In genomic region chr6:108456231-108457062, GRCm38 (mm10) we compare ENCODE assay signal across 8 mouse cellular contexts.
DNase-seq lines count a peak whose midpoint lies in the region; ATAC-seq and TF ChIP-seq lines count a peak whose summit lies in the region.

No protein-coding gene starts in this region.

- H3K4me2 ChIP-seq in embryonic facial prominence, embryonic 12.5 days (replicated peaks) = peak overlapping the region; percentile 46
- peak overlapping the region; percentile 61 for H3K4me2 ChIP-seq in heart, embryonic 13.5 days
- peak overlapping the region; percentile 45 for H3K4me2 ChIP-seq in kidney, embryonic 16.5 days (replicated peaks; ENCODE audit: low read depth, low read length)
- H3K4me2 ChIP-seq in liver, embryonic 12.5 days = peak overlapping the region; percentile 18; the same call in 1 of the 2 replicates

- 12% methylated on average over 18 of the region's 18 CpGs for WGBS in embryonic facial prominence, embryonic 12.5 days
- 19% methylated on average over 18 of the region's 18 CpGs for WGBS in heart, embryonic 13.5 days
- 11% methylated on average over 18 of the region's 18 CpGs for WGBS in kidney, embryonic 16.5 days
- WGBS in liver, embryonic 12.5 days (ENCODE audit: insufficient replicate concordance) = 52% methylated on average over 18 of the region's 18 CpGs
- 10% methylated on average over 18 of the region's 18 CpGs for WGBS in olfactory bulb, adult 2 months

- no peaks in the 10 kb centered on the region for H3K27me3 ChIP-seq in embryonic facial prominence, embryonic 12.5 days
- H3K27me3 ChIP-seq in heart, embryonic 13.5 days (replicated peaks) = no peaks in the 10 kb centered on the region
- no peaks in the 10 kb centered on the region for H3K27me3 ChIP-seq in kidney, embryonic 16.5 days (ENCODE audit: insufficient read depth, low read length)
- H3K27me3 ChIP-seq in liver, embryonic 12.5 days (replicated peaks) = no peaks in the 10 kb centered on the region

- no peaks in the 10 kb centered on the region for H3K9me3 ChIP-seq in embryonic facial prominence, embryonic 12.5 days
- no peaks in the 10 kb centered on the region for H3K9me3 ChIP-seq in heart, embryonic 13.5 days
- no peaks in the 10 kb centered on the region for H3K9me3 ChIP-seq in kidney, embryonic 16.5 days (ENCODE audit: low read length)
- no peaks in the 10 kb centered on the region for H3K9me3 ChIP-seq in liver, embryonic 12.5 days (replicated peaks)

- H3K36me3 ChIP-seq in embryonic facial prominence, embryonic 12.5 days = no peaks in the 10 kb centered on the region
- no peaks in the 10 kb centered on the region for H3K36me3 ChIP-seq in heart, embryonic 13.5 days
- no peaks in the 10 kb centered on the region for H3K36me3 ChIP-seq in kidney, embryonic 16.5 days (ENCODE audit: insufficient read depth, low read length)
- no peaks in the 10 kb centered on the region for H3K36me3 ChIP-seq in liver, embryonic 12.5 days

- peak; percentile 30 for DNase-seq in adrenal gland, postnatal 10 days
- no peak for DNase-seq in adrenal gland, postnatal 4 days (ENCODE audit: low spot score in 2 of 2)
- DNase-seq in T-cell, adult 2 months (ENCODE audit: low spot score) = no peak

- no peak for TF ChIP-seq POLR2A in olfactory bulb, adult 2 months (IDR thresholded peaks at IDR 0.05; ENCODE audit: insufficient read depth, low read depth, low read length)

- ATAC-seq in embryonic facial prominence, embryonic 12.5 days (ENCODE audit: insufficient number of reproducible peaks, insufficient read depth, low FRiP score, low TSS enrichment) = peak; percentile 29; the same call in 1 of the 2 replicates
- ATAC-seq in heart, embryonic 13.5 days (ENCODE audit: extremely low read depth, insufficient number of reproducible peaks, low FRiP score, low TSS enrichment) = 0 out of 2 replicates have a peak, but pooled peaks have one; percentile 22
- ATAC-seq in kidney, embryonic 16.5 days (ENCODE audit: low FRiP score, low TSS enrichment) = peak; percentile 28
- ATAC-seq in liver, embryonic 12.5 days = no peak

- peak overlapping the region; percentile 77 for H3K27ac ChIP-seq in embryonic facial prominence, embryonic 12.5 days
- peak overlapping the region; percentile 75 for H3K27ac ChIP-seq in heart, embryonic 13.5 days (replicated peaks)
- H3K27ac ChIP-seq in kidney, embryonic 16.5 days (ENCODE audit: low read length) = peak overlapping the region; percentile 97
- peak overlapping the region; percentile 16; the same call in 1 of the 2 replicates for H3K27ac ChIP-seq in liver, embryonic 12.5 days
- peak overlapping the region; percentile 97 for H3K27ac ChIP-seq in olfactory bulb, adult 2 months (ENCODE audit: insufficient read depth, low read depth, low read length)

- peak overlapping the region; percentile 12; the same call in 1 of the 2 replicates for H3K9ac ChIP-seq in embryonic facial prominence, embryonic 12.5 days
- H3K9ac ChIP-seq in heart, embryonic 13.5 days = peak overlapping the region; percentile 71
- H3K9ac ChIP-seq in kidney, embryonic 16.5 days (replicated peaks; ENCODE audit: low read length) = peak overlapping the region; percentile 60
- H3K9ac ChIP-seq in liver, embryonic 12.5 days = no peak overlapping the region

- peaks cover 24% of the 10 kb centered on the region for H3K4me1 ChIP-seq in embryonic facial prominence, embryonic 12.5 days
- H3K4me1 ChIP-seq in heart, embryonic 13.5 days = peaks cover 48% of the 10 kb centered on the region
- H3K4me1 ChIP-seq in kidney, embryonic 16.5 days (ENCODE audit: insufficient read depth, low read length) = peaks cover 47% of the 10 kb centered on the region
- peaks cover 17% of the 10 kb centered on the region for H3K4me1 ChIP-seq in liver, embryonic 12.5 days
- peaks cover 44% of the 10 kb centered on the region for H3K4me1 ChIP-seq in olfactory bulb, adult 2 months (ENCODE audit: control insufficient read depth, insufficient read depth, low read length)

- H3K4me3 ChIP-seq in embryonic facial prominence, embryonic 12.5 days = 0 out of 2 replicates have a peak overlapping the region, but pooled peaks have one; percentile 10
- H3K4me3 ChIP-seq in heart, embryonic 13.5 days = peak overlapping the region; percentile 22
- peak overlapping the region; percentile 5; the same call in 1 of the 2 replicates for H3K4me3 ChIP-seq in kidney, embryonic 16.5 days (ENCODE audit: low read length)
- H3K4me3 ChIP-seq in liver, embryonic 12.5 days = no peak overlapping the region
- H3K4me3 ChIP-seq in olfactory bulb, adult 2 months (ENCODE audit: insufficient read depth, low read depth, low read length) = peak overlapping the region; percentile 30

- no peak for TF ChIP-seq CTCF in olfactory bulb, adult 2 months (IDR thresholded peaks at IDR 0.05; ENCODE audit: insufficient read depth, low read depth, low read length)

Comparison
In these comparisons a context has a peak if more than half of its experiments do, and no peak if none do; other contexts are left out.
1. H3K27ac ChIP-seq: peak in every context shown above with its lines; median percentile 97 in kidney, embryonic 16.5 days; 97 in olfactory bulb, adult 2 months; 77 in embryonic facial prominence, embryonic 12.5 days; 75 in heart, embryonic 13.5 days; 16 in liver, embryonic 12.5 days.